Mouse (Mus musculus) liver, embryonic 16.5 days (tissue): ENCODE measurements around the gene Lsm2. TPM values are rescaled to one million over a fixed set of nuclear protein-coding genes. Genes with fewer than 3 reads are reported as not detected.

Source experiments
- polyA plus RNA-seq: library from polyadenylated mRNA; unstranded; fragments of >200 nt; fragmentation: Nextera tagmentation; extraction: Ambion mirVana; gene quantifications from 2 replicates; pipeline ENCODE4 v1.2.1, GENCODE M21; 2015

Gene Lsm2
- polyA plus RNA-seq, 1 experiment from 2014 or later, result 97.6 TPM

Other genes with a start within 250 kb of the Lsm2 start
- 19.6 and 26.6 TPM in 2 replicates for gene C4b, start 238.0 kb upstream of the Lsm2 start, polyA plus RNA-seq
- 0.70 and 4.9 TPM in 2 replicates for gene Cyp21a1, start 177.3 kb upstream of the Lsm2 start, polyA plus RNA-seq
- gene Stk19, start 144.9 kb upstream of the Lsm2 start, polyA plus RNA-seq, result 10.7 and 11.7 TPM in 2 replicates
- 25.6 and 27.6 TPM in 2 replicates for gene Dxo, start 144.8 kb upstream of the Lsm2 start, polyA plus RNA-seq
- 24.8 and 27.3 TPM in 2 replicates for gene Skiv2l, start 131.7 kb upstream of the Lsm2 start, polyA plus RNA-seq
- gene Nelfe, start 131.5 kb upstream of the Lsm2 start, polyA plus RNA-seq, result 41.4 and 42.3 TPM in 2 replicates
- 384 and 472 TPM in 2 replicates for gene Cfb, start 119.3 kb upstream of the Lsm2 start, polyA plus RNA-seq
- 0.26 and 0.37 TPM in 2 replicates for gene Zbtb12, start 102.4 kb upstream of the Lsm2 start, polyA plus RNA-seq
- gene Gm20547, start 99.8 kb upstream of the Lsm2 start, polyA plus RNA-seq, result not detected in 2 replicates
- 30.6 and 33.9 TPM in 2 replicates for gene C2, start 83.6 kb upstream of the Lsm2 start, polyA plus RNA-seq
- 12.4 and 15.2 TPM in 2 replicates for gene Ehmt2, start 83.4 kb upstream of the Lsm2 start, polyA plus RNA-seq
- 2.6 and 3.6 TPM in 2 replicates for gene Slc44a4, start 67.4 kb upstream of the Lsm2 start, polyA plus RNA-seq
- 17.8 and 20.6 TPM in 2 replicates for gene Neu1, start 50.6 kb upstream of the Lsm2 start, polyA plus RNA-seq
- 0.05 TPM in 1 of 2 replicates, not detected in the other for gene Hspa1b, start 22.6 kb upstream of the Lsm2 start, polyA plus RNA-seq
- gene Gm20481, start 11.9 kb upstream of the Lsm2 start, polyA plus RNA-seq, result not detected in 2 replicates
- 0.87 and 1.5 TPM in 2 replicates for gene Hspa1a, start 9.7 kb upstream of the Lsm2 start, polyA plus RNA-seq
- 0.21 and 0.27 TPM in 2 replicates for gene Hspa1l, start 9.2 kb upstream of the Lsm2 start, polyA plus RNA-seq
- 82.2 and 90.1 TPM in 2 replicates for gene Vars, start 19.1 kb downstream of the Lsm2 start, polyA plus RNA-seq
- 0.09 and 0.13 TPM in 2 replicates for gene Vwa7, start 34.7 kb downstream of the Lsm2 start, polyA plus RNA-seq
- gene Sapcd1, start 46.2 kb downstream of the Lsm2 start, polyA plus RNA-seq, result 2.2 and 2.6 TPM in 2 replicates
- 4.2 and 4.6 TPM in 2 replicates for gene Msh5, start 64.9 kb downstream of the Lsm2 start, polyA plus RNA-seq
- 112 and 121 TPM in 2 replicates for gene Clic1, start 68.1 kb downstream of the Lsm2 start, polyA plus RNA-seq
- 16.3 and 18.1 TPM in 2 replicates for gene Ddah2, start 77.2 kb downstream of the Lsm2 start, polyA plus RNA-seq
- 0.24 and 0.37 TPM in 2 replicates for gene Ly6g6c, start 83.5 kb downstream of the Lsm2 start, polyA plus RNA-seq
- 3.4 and 4.5 TPM in 2 replicates for gene Mpig6b, start 84.3 kb downstream of the Lsm2 start, polyA plus RNA-seq
- gene Ly6g6e, start 95.0 kb downstream of the Lsm2 start, polyA plus RNA-seq, result 0.17 TPM in 1 of 2 replicates, not detected in the other
- 0.55 and 0.77 TPM in 2 replicates for gene Ly6g6d, start 96.2 kb downstream of the Lsm2 start, polyA plus RNA-seq
- 4.0 and 5.7 TPM in 2 replicates for gene Ly6g6f, start 103.7 kb downstream of the Lsm2 start, polyA plus RNA-seq
- gene Abhd16a, start 107.4 kb downstream of the Lsm2 start, polyA plus RNA-seq, result 47.4 and 52.1 TPM in 2 replicates
- gene Ly6g5c, start 126.4 kb downstream of the Lsm2 start, polyA plus RNA-seq, result not detected in 2 replicates
- gene Ly6g5b, start 133.6 kb downstream of the Lsm2 start, polyA plus RNA-seq, result 0.33 and 0.35 TPM in 2 replicates
- 12.4 and 12.9 TPM in 2 replicates for gene Gpank1, start 139.6 kb downstream of the Lsm2 start, polyA plus RNA-seq
- gene Csnk2b, start 140.2 kb downstream of the Lsm2 start, polyA plus RNA-seq, result 115 and 123 TPM in 2 replicates
- gene D17H6S53E, start 144.5 kb downstream of the Lsm2 start, polyA plus RNA-seq, result 2.7 TPM in 2 replicates
- gene Apom, start 150.2 kb downstream of the Lsm2 start, polyA plus RNA-seq, result 959 and 972 TPM in 2 replicates
- 19.7 and 21.4 TPM in 2 replicates for gene Bag6, start 153.3 kb downstream of the Lsm2 start, polyA plus RNA-seq
- gene Prrc2a, start 183.0 kb downstream of the Lsm2 start, polyA plus RNA-seq, result 38.4 and 45.0 TPM in 2 replicates
- 22.8 and 23.2 TPM in 2 replicates for gene Aif1, start 194.2 kb downstream of the Lsm2 start, polyA plus RNA-seq
- gene Lst1, start 206.6 kb downstream of the Lsm2 start, polyA plus RNA-seq, result 38.8 and 41.4 TPM in 2 replicates
- gene Ltb, start 212.6 kb downstream of the Lsm2 start, polyA plus RNA-seq, result 1.2 and 2.4 TPM in 2 replicates
- gene Tnf, start 220.1 kb downstream of the Lsm2 start, polyA plus RNA-seq, result 0.36 and 0.48 TPM in 2 replicates
- not detected in 2 replicates for gene Lta, start 223.5 kb downstream of the Lsm2 start, polyA plus RNA-seq
- gene Gm16181, start 239.0 kb downstream of the Lsm2 start, polyA plus RNA-seq, result not detected in 2 replicates